Mouse (Mus musculus) liver, adult 2 months (tissue): ENCODE measurements around the gene Pbxip1. TPM values are rescaled to one million over a fixed set of nuclear protein-coding genes. Genes with fewer than 3 reads are reported as not detected.
A peak's percentile ranks its signal among the peaks of the same experiment; 100 is the strongest.

ENCODE experiments used
- DNase-seq: peaks from one replicate; pipeline ENCODE4 v3.0.0-alpha.2; 2011; ENCODE audit warnings: low read depth, low spot score; ENCODE audit errors: extremely low read depth
- H3K27ac ChIP-seq: fragments of 200-500 bp; replicated peaks from 2 replicates; pipeline ENCODE4 v1.5.1; 2012; ENCODE audit warnings: low read depth, mild to moderate bottlenecking, control low read depth, inconsistent platforms, low read length; ENCODE audit not compliant: insufficient read depth
- H3K27me3 ChIP-seq: fragments of 200-500 bp; 2 replicates; pipeline ENCODE4 v1.6.1; 2012; ENCODE audit warnings: mild to moderate bottlenecking, moderate library complexity, low read length, inconsistent platforms; ENCODE audit not compliant: control insufficient read depth, insufficient read depth
- H3K36me3 ChIP-seq: fragments of 200-500 bp; 2 replicates; pipeline ENCODE4 v1.6.1; 2012; ENCODE audit warnings: low read length, inconsistent platforms; ENCODE audit not compliant: control insufficient read depth, insufficient read depth
- H3K4me1 ChIP-seq: fragments of 200-500 bp; 2 replicates; pipeline ENCODE4 v1.6.1; 2011; ENCODE audit warnings: low read length; ENCODE audit not compliant: control insufficient read depth, insufficient read depth
- H3K4me3 ChIP-seq: fragments of 200-500 bp; 2 replicates; pipeline ENCODE4 v1.5.1; 2011; ENCODE audit warnings: low read depth, mild to moderate bottlenecking, control low read depth, low read length, moderate library complexity; ENCODE audit not compliant: insufficient read depth
- H3K79me2 ChIP-seq: fragments of 200-500 bp; 2 replicates; pipeline ENCODE4 v1.6.1; 2012; ENCODE audit warnings: inconsistent platforms, mild to moderate bottlenecking, low read length, moderate library complexity; ENCODE audit not compliant: control insufficient read depth, insufficient read depth
- H3K9ac ChIP-seq: fragments of 200-500 bp; 2 replicates; pipeline ENCODE4 v1.6.1; 2012; ENCODE audit warnings: low read depth, mild to moderate bottlenecking, control low read depth, inconsistent platforms, low read length
- CTCF ChIP-seq: fragments of 200-500 bp; IDR thresholded peaks from 2 replicates; pipeline ENCODE4 v1.5.1; 2011; ENCODE audit warnings: low read depth, low read length, control low read depth
- POLR2A ChIP-seq: fragments of 200-500 bp; IDR thresholded peaks from 2 replicates; pipeline ENCODE4 v1.6.1; 2011; ENCODE audit warnings: low read length, control low read depth; ENCODE audit not compliant: insufficient read depth; ENCODE audit errors: extremely low read depth
- whole genome bisulfite sequencing: fragments of 180-500 bp; shearing (Covaris S2); methylation state at CpG from one replicate; pipeline ENCODE4 v1.1.7; 2018; 5-methylcytosine and 5-hydroxymethylcytosine counted together
- polyA plus RNA-seq: library from polyadenylated mRNA; depleted of rRNA; stranded (reverse); fragments of >200 nt; gene quantifications from 2 replicates; pipeline ENCODE4 v1.2.3, GENCODE M21; 2012
- total RNA-seq: library from RNA; depleted of rRNA; stranded (reverse); fragments of >200 nt; gene quantifications from 2 replicates; pipeline ENCODE4 v1.2.3, GENCODE M21; 2014

The Pbxip1 gene
- total and polyA plus RNA-seq, 2 experiments: 5.9 to 9.1 TPM

DNA sequence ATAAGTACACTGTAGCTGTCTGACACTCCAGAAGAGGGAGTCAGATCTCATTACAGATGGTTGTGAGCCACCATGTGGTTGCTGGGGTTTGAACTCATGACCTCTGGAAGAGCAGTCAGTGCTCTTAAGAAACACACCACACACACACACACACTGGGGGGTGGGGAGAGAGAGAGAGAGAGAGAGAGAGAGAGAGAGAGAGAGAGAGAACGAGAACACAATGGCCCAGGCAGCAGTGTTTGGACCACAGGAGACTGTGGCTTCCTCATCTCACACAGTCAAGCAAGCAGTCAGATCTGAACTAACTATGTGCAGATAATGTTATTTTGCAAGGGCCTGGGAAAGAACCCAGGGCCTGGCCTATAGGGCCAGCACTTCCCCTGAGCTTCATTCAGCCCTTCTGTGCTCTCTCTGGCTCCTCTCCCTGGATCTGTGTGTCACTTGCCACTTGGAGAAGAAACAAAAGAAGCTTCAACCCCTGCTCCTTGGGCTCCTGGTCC is 19.3 kb downstream of the Pbxip1 start:
- H3K27ac ChIP-seq: no peak overlapping the region
- no peaks in the 10 kb centered on the region for H3K27me3 ChIP-seq
- H3K4me3 ChIP-seq: no peak overlapping the region
- H3K79me2 ChIP-seq: no peaks in the 10 kb centered on the region
- peaks cover 11% of the 10 kb centered on the region; the same call in 1 of the 2 replicates for H3K4me1 ChIP-seq
- TF ChIP-seq CTCF (no peak), POLR2A (no peak)
- no peak for DNase-seq
- H3K9ac ChIP-seq: no peak overlapping the region
- H3K36me3 ChIP-seq: no peaks in the 10 kb centered on the region
- 92% methylated on average over 1 of the region's 1 CpGs for WGBS

DNA sequence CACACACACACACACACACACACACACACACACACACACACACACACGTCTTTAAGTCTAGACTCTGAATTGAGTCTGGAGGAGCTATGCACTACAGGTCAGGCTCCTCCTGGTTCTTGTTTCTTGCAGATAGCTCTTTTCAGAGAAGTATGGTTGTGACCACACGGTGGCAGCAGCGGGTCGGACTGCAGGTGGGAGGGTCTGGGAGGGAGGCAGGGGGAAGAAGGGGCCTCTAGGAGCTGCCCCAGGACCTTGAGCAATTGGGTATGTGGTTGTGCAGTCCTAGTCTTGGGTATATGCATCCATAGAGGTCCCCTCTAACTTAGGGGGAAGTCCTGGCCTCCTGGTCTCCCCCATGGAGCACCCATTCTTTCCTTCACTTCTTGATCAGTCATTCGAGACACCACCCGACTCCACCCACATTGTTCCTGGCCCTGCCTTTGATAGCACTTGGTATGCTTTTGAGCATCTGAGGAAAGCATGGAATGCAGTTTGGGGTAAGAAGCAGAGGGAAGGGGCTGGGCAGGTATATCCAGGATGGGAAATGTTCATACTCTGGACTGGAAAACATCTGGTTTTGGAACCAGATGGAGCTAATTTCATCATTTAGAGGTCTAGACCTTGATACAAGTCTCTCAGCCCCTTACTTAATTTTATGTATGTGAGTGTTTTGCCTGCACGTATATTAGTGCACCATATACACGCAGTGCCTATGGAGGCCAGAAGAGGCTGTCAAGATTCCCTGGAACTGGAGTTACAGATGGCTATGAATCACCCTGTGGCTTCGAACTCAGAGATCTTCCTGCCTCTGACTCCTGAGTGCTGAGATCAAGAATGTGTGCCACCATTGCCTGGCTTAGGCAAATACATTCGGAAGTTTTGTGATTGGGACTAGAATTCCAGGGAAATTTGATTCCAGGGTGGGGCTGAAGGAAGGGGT is 20.5 kb downstream of the Pbxip1 start:
- H3K27ac ChIP-seq: no peak overlapping the region

DNA sequence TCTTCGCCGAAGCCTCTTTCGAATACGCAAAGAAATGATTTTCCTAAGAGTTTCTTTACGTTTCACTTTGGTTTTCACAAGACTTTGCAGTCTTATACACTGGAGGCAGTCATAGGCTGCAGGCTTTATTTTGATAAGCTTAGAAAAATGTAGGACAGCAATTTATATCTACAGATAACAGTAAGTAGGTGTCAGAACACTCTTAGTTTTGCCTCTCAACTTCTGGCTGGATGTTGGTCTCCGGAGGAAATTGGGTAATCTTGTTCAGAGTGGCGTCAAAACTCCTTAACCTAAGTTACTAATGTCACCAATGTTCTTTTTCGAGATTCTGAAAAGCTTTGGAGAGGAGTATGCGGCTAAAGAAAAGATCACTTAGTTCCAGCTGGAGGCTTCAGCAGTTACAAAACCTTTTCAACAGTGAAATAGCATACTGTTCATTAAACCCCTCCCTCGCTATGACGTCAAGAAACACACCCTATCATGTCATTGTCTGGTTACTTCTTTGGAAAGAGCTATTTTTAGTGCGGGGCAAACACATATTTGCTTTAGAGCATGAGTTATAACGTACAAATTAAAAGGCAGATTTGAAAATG is 22.0 kb downstream of the Pbxip1 start:
- Histone ChIP-seq H3K9ac (no peak overlapping the region), H3K79me2 (no peaks in the 10 kb centered on the region), H3K27me3 (no peaks in the 10 kb centered on the region), H3K36me3 (no peaks in the 10 kb centered on the region; the same call in 1 of the 2 replicates), H3K27ac (peak overlapping the region; percentile 8), H3K4me1 (peaks cover 11% of the 10 kb centered on the region; the same call in 1 of the 2 replicates), H3K4me3 (no peak overlapping the region; the same call in 1 of the 2 replicates)
- TF ChIP-seq POLR2A (no peak), CTCF (no peak)
- WGBS: 43% methylated on average over 13 of the region's 13 CpGs
- peak; percentile 93 for DNase-seq

More for the DNA sequence above, 20.5 kb downstream of the Pbxip1 start:
- H3K9ac ChIP-seq: no peak overlapping the region
- H3K4me3 ChIP-seq: no peak overlapping the region
- no peaks in the 10 kb centered on the region for H3K79me2 ChIP-seq
- H3K36me3 ChIP-seq: no peaks in the 10 kb centered on the region; the same call in 1 of the 2 replicates
- peak; percentile 51 for DNase-seq
- WGBS: 40% methylated on average over 10 of the region's 10 CpGs
- TF ChIP-seq POLR2A (no peak), CTCF (peak; percentile 88)
- peaks cover 11% of the 10 kb centered on the region; the same call in 1 of the 2 replicates for H3K4me1 ChIP-seq
- H3K27me3 ChIP-seq: no peaks in the 10 kb centered on the region

DNA sequence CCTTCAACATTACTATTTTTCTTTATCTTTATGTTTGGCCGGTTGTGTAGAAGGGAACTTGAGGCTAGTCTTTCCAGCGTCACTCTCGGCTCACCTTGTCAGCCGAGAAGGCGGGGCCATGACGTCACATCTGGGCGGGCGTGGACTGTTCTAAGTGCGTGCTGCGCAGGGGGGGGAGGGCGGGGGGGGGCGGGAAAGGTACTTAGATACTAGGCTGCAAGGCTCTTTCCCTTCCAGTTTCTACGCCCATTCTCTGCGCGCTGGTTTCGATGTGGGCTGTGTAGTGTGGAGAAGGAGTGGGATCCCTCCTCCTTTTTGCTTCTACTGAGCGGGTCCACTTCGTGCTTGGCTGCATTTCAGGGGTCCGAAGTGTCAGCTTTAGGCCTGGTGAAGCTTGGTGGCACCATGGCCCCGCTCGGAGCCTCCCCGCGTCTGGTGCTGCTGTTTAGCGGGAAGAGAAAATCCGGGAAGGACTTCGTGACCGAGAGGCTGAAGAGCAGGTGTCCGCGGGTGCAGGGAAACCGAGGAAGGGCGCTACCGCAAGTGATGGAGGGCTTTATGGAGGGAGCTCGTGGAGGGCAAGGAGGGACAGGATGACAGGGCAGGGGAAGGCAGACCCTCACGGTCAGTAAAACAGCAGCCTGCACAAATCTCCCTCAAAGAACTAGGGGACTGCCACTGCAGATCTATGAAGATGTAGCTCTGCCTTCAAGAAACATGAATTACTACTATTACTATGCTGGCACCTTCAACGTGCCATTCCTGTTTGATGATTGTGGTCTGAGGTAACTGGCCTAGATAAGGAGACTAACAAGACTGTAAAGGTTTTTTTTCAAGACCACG is 22.7 kb downstream of the Pbxip1 start:
- Histone ChIP-seq H3K27ac (peak overlapping the region; percentile 53), H3K9ac (peak overlapping the region; percentile 77), H3K4me1 (peaks cover 11% of the 10 kb centered on the region; the same call in 1 of the 2 replicates), H3K36me3 (no peaks in the 10 kb centered on the region; the same call in 1 of the 2 replicates), H3K79me2 (no peaks in the 10 kb centered on the region), H3K4me3 (peak overlapping the region; percentile 69), H3K27me3 (no peaks in the 10 kb centered on the region)
- WGBS: under 1% methylated on average over 36 of the region's 36 CpGs
- peak; percentile 88 for DNase-seq
- 0 out of 2 replicates have a peak, but pooled peaks have one; percentile 36 for TF ChIP-seq POLR2A
- TF ChIP-seq CTCF: no peak

DNA sequence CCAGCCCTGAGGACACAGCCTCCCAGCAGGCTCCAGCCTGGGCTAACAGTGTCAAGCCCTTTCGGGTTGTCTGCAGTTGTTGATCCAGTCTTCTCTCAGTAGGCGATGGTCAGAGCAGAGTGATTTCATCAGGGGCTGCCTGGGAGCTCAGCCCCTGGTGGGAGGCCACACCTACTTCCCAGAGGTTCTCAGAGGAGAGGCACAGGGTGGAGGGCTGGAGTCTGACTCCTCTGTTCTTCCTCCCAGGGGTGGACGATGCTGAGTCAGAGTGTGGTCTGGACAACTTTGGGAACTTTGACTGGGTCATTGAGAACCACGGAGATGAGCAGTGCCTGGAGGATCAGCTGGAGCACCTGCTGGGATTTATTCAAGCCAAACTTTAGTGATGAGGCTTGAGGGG is 31.8 kb downstream of the Pbxip1 start:
- TF ChIP-seq CTCF (no peak), POLR2A (no peak)
- Histone ChIP-seq H3K4me1 (no peaks in the 10 kb centered on the region), H3K27me3 (no peaks in the 10 kb centered on the region), H3K9ac (no peak overlapping the region), H3K79me2 (no peaks in the 10 kb centered on the region), H3K36me3 (peaks cover 2% of the 10 kb centered on the region; the same call in 1 of the 2 replicates), H3K4me3 (no peak overlapping the region), H3K27ac (no peak overlapping the region)
- no peak for DNase-seq
- 86% methylated on average over 4 of the region's 4 CpGs for WGBS
